Mouse (Mus musculus) forebrain, embryonic 11.5 days (tissue): ENCODE results near the gene Tenm3. TPM values are rescaled to one million over a fixed set of nuclear protein-coding genes. Genes with fewer than 3 reads are reported as not detected.
A peak's percentile ranks its signal among the peaks of the same experiment; 100 is the strongest.

ENCODE experiments used
- ATAC-seq: fragments of 200-750 bp; cut with Nextera tagmentation; replicated peaks from 2 replicates; pipeline ENCODE4 v1.8.0; 2017; ENCODE audit warnings: moderate TSS enrichment; ENCODE audit not compliant: low FRiP score
- DNase-seq: peaks from one replicate; pipeline ENCODE4 v3.0.0-alpha.2; 2017; ENCODE audit warnings: low spot score
- H3K27ac ChIP-seq: fragments of 300-500 bp; sonication (generic); 2 replicates; pipeline ENCODE4 v1.5.1; 2014; ENCODE audit warnings: low read depth, low read length
- H3K27me3 ChIP-seq: fragments of 300-500 bp; sonication (generic); 2 replicates; pipeline ENCODE4 v1.6.1; 2014; ENCODE audit warnings: mild to moderate bottlenecking, low read length, mixed read lengths; ENCODE audit not compliant: control insufficient read depth, insufficient read depth
- H3K36me3 ChIP-seq: fragments of 300-500 bp; sonication (generic); 2 replicates; pipeline ENCODE4 v1.6.1; 2014; ENCODE audit warnings: mild to moderate bottlenecking, low read length, moderate library complexity, mixed read lengths; ENCODE audit not compliant: control insufficient read depth, insufficient read depth
- H3K4me1 ChIP-seq: fragments of 300-500 bp; sonication (generic); replicated peaks from 2 replicates; pipeline ENCODE4 v1.6.1; 2014; ENCODE audit warnings: low read length, mixed read lengths; ENCODE audit not compliant: control insufficient read depth, insufficient read depth
- H3K4me2 ChIP-seq: fragments of 300-500 bp; sonication (generic); 2 replicates; pipeline ENCODE4 v1.6.1; 2014; ENCODE audit warnings: low read depth, mild to moderate bottlenecking, low read length, moderate library complexity, mixed read lengths; ENCODE audit not compliant: severe bottlenecking
- H3K4me3 ChIP-seq: fragments of 300-500 bp; sonication (generic); 2 replicates; pipeline ENCODE4 v1.5.1; 2014; ENCODE audit warnings: low read depth, low read length
- H3K9ac ChIP-seq: fragments of 300-500 bp; sonication (generic); 2 replicates; pipeline ENCODE4 v1.6.1; 2014; ENCODE audit warnings: low read length
- H3K9me3 ChIP-seq: fragments of 300-500 bp; sonication (generic); 2 replicates; pipeline ENCODE4 v1.6.1; 2016; ENCODE audit warnings: low read length, mixed read lengths; ENCODE audit not compliant: control insufficient read depth
- WGBS: fragments of 180-500 bp; shearing (Covaris S2); extraction: QIAGEN DNeasy Blood & Tissue Kit; methylation state at CpG from one replicate; pipeline ENCODE4 v1.1.7; 2014; 5-methylcytosine and 5-hydroxymethylcytosine counted together
- polyA plus RNA-seq: library from polyadenylated mRNA; unstranded; fragments of >200 nt; fragmentation: Nextera tagmentation; extraction: Ambion mirVana; gene quantifications from 2 replicates; pipeline ENCODE4 v1.2.1, GENCODE M21; 2014

Tenm3 gene
- polyA plus RNA-seq, 1 experiment from 2014 or later, result 48.1 TPM

DNA sequence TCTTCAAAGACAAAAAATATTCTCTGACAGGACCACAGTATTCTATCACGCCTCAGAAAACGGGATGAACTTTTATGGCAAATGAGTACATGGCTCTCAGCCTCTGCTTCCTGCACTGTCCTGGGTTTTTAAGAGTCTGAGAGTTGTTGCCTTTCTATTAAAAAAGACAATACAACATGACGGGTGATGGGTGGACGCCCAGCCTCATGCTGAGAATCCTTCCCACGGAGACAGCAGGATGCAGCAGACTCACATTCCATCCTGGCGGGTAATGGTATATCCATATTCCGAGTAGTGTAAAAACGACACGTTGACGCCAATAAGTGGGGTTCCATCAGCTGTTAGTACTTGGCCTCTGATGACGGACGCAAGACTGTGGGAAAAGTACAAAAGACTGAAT, 544.4 kb downstream of the Tenm3 start:
- H3K4me1 ChIP-seq, result no peaks in the 10 kb centered on the region
- no peak overlapping the region for H3K4me2 ChIP-seq
- H3K9me3 ChIP-seq, result no peaks in the 10 kb centered on the region
- ATAC-seq, result no peak
- 84% methylated on average over 12 of the region's 12 CpGs for WGBS
- no peak for DNase-seq
- H3K27ac ChIP-seq, result no peak overlapping the region
- H3K27me3 ChIP-seq, result no peaks in the 10 kb centered on the region
- H3K36me3 ChIP-seq, result no peaks in the 10 kb centered on the region; the same call in 1 of the 2 replicates
- H3K4me3 ChIP-seq, result no peak overlapping the region
- no peak overlapping the region for H3K9ac ChIP-seq

DNA sequence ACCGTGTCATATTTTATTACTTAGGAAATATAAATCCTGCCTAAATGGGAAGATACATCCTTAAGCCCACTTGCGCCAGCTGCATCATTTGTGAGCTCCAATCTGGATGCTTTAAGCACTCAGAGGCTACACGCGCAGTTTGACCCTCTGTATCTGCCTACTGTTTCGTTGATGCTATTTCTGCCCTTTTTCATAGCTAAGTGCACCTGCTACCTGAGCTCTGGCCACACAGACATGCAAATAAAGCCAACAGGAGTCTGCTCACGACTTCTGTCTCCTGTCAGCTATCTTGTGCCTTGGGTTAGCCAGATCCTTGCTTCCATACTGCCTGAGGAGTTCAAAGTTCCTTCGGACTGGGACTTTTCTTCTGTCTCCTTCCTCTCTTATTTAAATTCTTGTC, 547.4 kb downstream of the Tenm3 start:
- no peaks in the 10 kb centered on the region for H3K4me1 ChIP-seq
- DNase-seq, result no peak
- no peak overlapping the region for H3K4me3 ChIP-seq
- WGBS, result 91% methylated on average over 7 of the region's 7 CpGs
- no peak overlapping the region for H3K27ac ChIP-seq
- H3K27me3 ChIP-seq, result no peaks in the 10 kb centered on the region
- no peak overlapping the region for H3K9ac ChIP-seq
- peaks cover 2% of the 10 kb centered on the region; the same call in 1 of the 2 replicates for H3K36me3 ChIP-seq
- no peaks in the 10 kb centered on the region for H3K9me3 ChIP-seq
- no peak for ATAC-seq
- no peak overlapping the region for H3K4me2 ChIP-seq

DNA sequence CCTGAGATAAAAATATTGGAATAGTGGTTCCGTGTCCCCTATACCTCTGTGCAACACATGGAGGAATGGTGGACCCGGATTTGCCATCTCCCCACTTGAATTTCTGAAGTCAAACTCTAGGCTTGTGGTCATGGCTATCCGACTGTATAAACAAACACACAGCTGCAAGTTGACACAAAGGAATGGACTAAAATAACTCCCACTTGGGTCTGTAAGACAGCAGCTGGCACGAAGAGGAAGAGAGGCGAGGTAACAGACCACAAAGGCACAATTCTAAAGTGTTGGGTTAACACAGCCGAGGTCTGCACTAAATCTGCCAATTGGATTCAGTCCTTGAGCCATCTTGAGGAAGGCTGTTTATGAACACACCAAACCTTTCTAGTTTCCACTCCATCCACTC, 548.2 kb downstream of the Tenm3 start:
- ATAC-seq, result no peak
- H3K36me3 ChIP-seq, result peaks cover 4% of the 10 kb centered on the region
- no peak overlapping the region for H3K27ac ChIP-seq
- H3K9ac ChIP-seq, result no peak overlapping the region
- no peak for DNase-seq
- H3K4me2 ChIP-seq, result no peak overlapping the region
- no peaks in the 10 kb centered on the region for H3K4me1 ChIP-seq
- no peak overlapping the region for H3K4me3 ChIP-seq
- H3K9me3 ChIP-seq, result no peaks in the 10 kb centered on the region
- WGBS, result 90% methylated on average over 6 of the region's 6 CpGs
- no peaks in the 10 kb centered on the region for H3K27me3 ChIP-seq

DNA sequence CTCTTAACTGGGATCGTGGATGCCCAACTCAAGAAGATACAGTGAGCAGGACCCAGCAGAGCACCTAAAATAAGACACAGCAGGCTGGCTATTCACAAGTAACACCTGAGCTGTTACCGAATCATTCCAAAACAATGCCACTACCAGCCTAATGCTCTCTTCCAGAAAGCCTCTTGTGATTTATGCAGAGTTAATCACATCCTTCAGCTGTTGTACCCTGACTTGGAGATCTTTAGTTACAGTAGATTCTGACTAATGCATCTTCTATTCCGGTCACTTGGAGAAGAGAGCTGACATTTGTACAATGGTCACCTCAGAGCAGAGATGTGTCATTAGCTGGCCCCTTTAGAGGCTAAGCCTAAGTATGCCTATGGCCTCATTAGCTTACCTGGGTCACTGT, 550.0 kb downstream of the Tenm3 start:
- H3K9ac ChIP-seq, result no peak overlapping the region
- H3K9me3 ChIP-seq, result no peaks in the 10 kb centered on the region
- WGBS, result 90% methylated on average over 3 of the region's 3 CpGs
- ATAC-seq (no peak), DNase-seq (no peak)
- H3K4me3 ChIP-seq, result no peak overlapping the region
- H3K4me2 ChIP-seq, result no peak overlapping the region
- no peaks in the 10 kb centered on the region for H3K27me3 ChIP-seq
- H3K27ac ChIP-seq, result no peak overlapping the region
- peaks cover 5% of the 10 kb centered on the region for H3K36me3 ChIP-seq
- H3K4me1 ChIP-seq, result no peaks in the 10 kb centered on the region

DNA sequence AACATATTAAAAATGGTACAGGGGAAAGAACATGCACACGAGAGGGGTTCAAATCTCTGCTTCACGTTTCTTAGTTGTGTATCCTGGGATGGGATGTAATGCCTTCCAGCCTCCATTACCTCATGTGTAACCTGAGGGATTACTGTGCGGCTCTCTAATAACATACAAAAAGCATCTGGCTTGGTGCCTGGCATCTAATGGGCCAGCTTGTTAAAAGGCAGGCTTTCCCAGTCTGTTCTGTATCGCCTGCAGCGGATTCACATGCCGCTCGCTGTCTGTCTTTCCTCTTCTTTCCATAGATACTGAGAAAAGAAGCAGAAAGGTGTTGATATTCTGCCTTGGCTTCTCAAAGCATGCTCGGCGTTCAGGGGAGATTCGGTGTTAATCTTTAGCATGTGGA, 558.3 kb downstream of the Tenm3 start:
- DNase-seq, result no peak
- Histone ChIP-seq H3K4me1 (no peaks in the 10 kb centered on the region; the same call in 1 of the 2 replicates), H3K4me3 (no peak overlapping the region), H3K4me2 (no peak overlapping the region), H3K27ac (no peak overlapping the region), H3K27me3 (no peaks in the 10 kb centered on the region), H3K36me3 (no peaks in the 10 kb centered on the region; the same call in 1 of the 2 replicates), H3K9ac (no peak overlapping the region), H3K9me3 (no peaks in the 10 kb centered on the region)
- WGBS, result 90% methylated on average over 10 of the region's 10 CpGs
- ATAC-seq, result no peak

DNA sequence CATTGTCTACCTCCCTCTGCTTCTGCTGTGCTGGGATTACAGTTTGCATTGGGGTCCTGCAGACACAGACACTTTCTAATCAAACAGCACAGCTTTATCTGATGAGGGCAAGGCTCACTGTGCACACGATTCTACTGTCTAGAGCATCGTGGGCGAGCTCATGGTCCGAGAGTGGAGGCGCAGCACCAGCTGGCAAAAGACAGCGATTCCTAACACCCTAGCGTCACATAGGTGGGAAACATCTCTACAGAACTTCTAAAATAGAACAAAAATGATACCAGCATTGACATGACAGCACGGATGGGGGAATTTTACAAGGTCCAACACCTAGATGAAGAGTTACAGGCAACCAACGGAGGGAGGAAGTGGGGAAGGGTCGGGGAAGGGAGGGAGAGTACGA, 561.9 kb downstream of the Tenm3 start:
- DNase-seq (no peak), ATAC-seq (no peak)
- Histone ChIP-seq H3K4me3 (no peak overlapping the region), H3K9me3 (no peaks in the 10 kb centered on the region), H3K4me2 (no peak overlapping the region), H3K27me3 (no peaks in the 10 kb centered on the region), H3K36me3 (peaks cover 4% of the 10 kb centered on the region), H3K27ac (no peak overlapping the region), H3K9ac (no peak overlapping the region), H3K4me1 (no peaks in the 10 kb centered on the region; the same call in 1 of the 2 replicates)
- 93% methylated on average over 11 of the region's 11 CpGs for WGBS

DNA sequence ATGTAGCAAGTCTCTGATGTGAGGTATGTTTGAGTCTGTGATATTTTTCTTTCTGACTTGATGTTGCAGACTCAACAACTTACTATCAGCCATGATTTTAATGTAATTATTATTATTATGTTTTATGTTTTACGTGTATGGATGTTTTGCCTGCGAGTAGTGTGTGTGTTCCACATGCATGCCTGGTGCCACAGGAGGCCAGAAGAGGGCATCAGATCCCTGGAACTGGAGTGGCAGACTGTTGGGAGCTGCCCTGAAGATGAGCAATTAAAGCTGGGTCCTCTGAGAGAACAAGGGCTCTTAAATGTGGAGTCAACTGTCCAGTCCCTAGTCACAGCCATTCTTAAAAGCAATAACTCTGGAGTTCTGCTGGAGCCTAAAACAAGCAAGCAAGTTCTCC, 564.4 kb downstream of the Tenm3 start:
- Histone ChIP-seq H3K4me1 (no peaks in the 10 kb centered on the region; the same call in 1 of the 2 replicates), H3K27me3 (no peaks in the 10 kb centered on the region), H3K9me3 (no peaks in the 10 kb centered on the region; the same call in 1 of the 2 replicates), H3K4me3 (no peak overlapping the region), H3K4me2 (no peak overlapping the region), H3K36me3 (peaks cover 19% of the 10 kb centered on the region), H3K27ac (no peak overlapping the region), H3K9ac (no peak overlapping the region)
- ATAC-seq, result no peak
- DNase-seq, result no peak
- WGBS, result 93% methylated on average over 2 of the region's 2 CpGs

DNA sequence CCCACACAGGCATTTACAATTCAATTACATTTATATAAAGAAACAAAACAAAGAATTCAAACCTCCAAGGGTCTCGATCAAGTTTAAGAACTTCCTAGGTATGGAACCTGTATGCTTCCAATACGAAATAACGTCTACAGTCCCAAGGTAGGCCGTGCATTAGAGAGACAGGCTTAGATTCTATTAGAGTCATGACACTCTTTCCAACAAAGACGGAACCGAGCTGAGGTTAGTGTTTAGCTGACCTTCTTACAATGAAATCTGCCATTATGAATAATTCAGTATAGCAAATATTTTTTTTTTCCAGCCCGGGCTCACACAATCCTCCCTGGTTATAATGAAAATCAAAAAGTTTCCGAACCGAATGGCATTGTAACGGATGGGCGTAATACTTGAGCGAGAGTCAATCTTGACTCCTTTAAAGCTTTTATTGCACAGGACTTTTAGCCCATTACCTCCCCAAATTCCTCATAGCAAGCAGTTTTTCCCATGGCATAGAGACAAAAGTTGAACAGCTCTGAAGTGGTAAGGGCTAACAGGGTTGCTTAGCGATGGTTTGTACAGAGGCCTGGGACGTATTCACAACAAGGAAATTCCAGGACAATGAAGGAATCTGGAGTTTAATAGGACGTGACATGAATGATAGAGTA, 565.6 kb downstream of the Tenm3 start:
- H3K9me3 ChIP-seq, result no peaks in the 10 kb centered on the region; the same call in 1 of the 2 replicates
- DNase-seq (no peak), ATAC-seq (peak; percentile 74)
- H3K27me3 ChIP-seq, result no peaks in the 10 kb centered on the region
- no peak overlapping the region for H3K9ac ChIP-seq
- H3K27ac ChIP-seq, result no peak overlapping the region
- H3K4me1 ChIP-seq, result no peaks in the 10 kb centered on the region; the same call in 1 of the 2 replicates
- 49% methylated on average over 15 of the region's 15 CpGs for WGBS
- H3K4me2 ChIP-seq, result no peak overlapping the region
- no peak overlapping the region for H3K4me3 ChIP-seq
- peaks cover 19% of the 10 kb centered on the region for H3K36me3 ChIP-seq

DNA sequence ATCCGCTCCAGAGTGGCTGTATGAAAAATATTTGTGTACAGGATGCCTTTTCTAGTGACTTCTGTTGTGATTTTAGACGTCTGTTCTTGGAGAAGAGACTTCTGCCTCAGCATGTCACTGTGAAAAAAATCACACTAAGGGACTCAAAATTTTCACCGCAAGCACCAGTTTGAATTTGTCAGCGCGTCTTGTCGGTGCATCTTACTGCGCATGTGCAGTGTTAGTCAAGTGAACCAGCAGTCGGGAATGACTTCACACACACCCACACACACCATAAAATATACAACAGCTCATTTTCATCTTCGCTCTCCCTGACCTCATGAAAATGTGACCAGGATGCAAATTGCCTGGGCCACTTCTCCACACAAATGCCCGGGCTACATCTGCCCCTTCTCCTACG, 568.7 kb downstream of the Tenm3 start:
- Histone ChIP-seq H3K27ac (no peak overlapping the region), H3K9me3 (no peaks in the 10 kb centered on the region; the same call in 1 of the 2 replicates), H3K36me3 (peaks cover 19% of the 10 kb centered on the region), H3K4me2 (no peak overlapping the region), H3K27me3 (no peaks in the 10 kb centered on the region), H3K9ac (no peak overlapping the region), H3K4me3 (no peak overlapping the region), H3K4me1 (no peaks in the 10 kb centered on the region)
- no peak for DNase-seq
- 97% methylated on average over 11 of the region's 11 CpGs for WGBS
- no peak for ATAC-seq
